Mouse (Mus musculus) CH12.LX (cell line): Measurements from ENCODE around the gene Lmx1a. TPM values are rescaled to one million over a fixed set of nuclear protein-coding genes. Genes with fewer than 3 reads are reported as not detected.

ENCODE experiments used
- DNase-seq: peaks from one replicate; pipeline ENCODE4 v3.0.0-alpha.2; 2013; ENCODE audit errors: extremely low read depth
- H3K27ac ChIP-seq: 2 replicates; pipeline ENCODE4 v1.5.1; 2012; ENCODE audit warnings: low read depth, mild to moderate bottlenecking, control low read depth, moderate library complexity; ENCODE audit not compliant: insufficient read depth
- H3K27me3 ChIP-seq: replicated peaks from 2 replicates; pipeline ENCODE3; 2012; ENCODE audit warnings: inconsistent platforms
- H3K36me3 ChIP-seq, 2 experiments: replicated peaks in 1 of 2; 2 replicates each; pipeline versions ENCODE3 to v1.6.1; 2012; ENCODE audit warnings: inconsistent platforms in 1 of 2, low read length in 1 of 2, mild to moderate bottlenecking in 1 of 2, mixed read lengths in 1 of 2, moderate library complexity in 1 of 2; ENCODE audit not compliant: control insufficient read depth in 1 of 2, insufficient read depth in 1 of 2
- H3K4me1 ChIP-seq, 2 experiments: 2 replicates each; pipeline ENCODE4 v1.6.1; 2012; ENCODE audit warnings: inconsistent platforms in 1 of 2, moderate library complexity in 1 of 2; ENCODE audit not compliant: insufficient read depth in 2 of 2, control insufficient read depth in 1 of 2
- H3K4me2 ChIP-seq: 2 replicates; pipeline ENCODE4 v1.6.1; 2012; ENCODE audit warnings: low read depth, mild to moderate bottlenecking, control low read depth; ENCODE audit not compliant: poor library complexity, insufficient read depth, severe bottlenecking
- H3K4me3 ChIP-seq, 3 experiments: fragments of 150-350 bp in 1 of 3; sonication (generic) in 1 of 3; replicated peaks in 1 of 3; 2 replicates each; pipeline versions ENCODE3 to v1.5.1; 2011 to 2012; ENCODE audit warnings: low read depth in 2 of 3, low read length in 2 of 3, mild to moderate bottlenecking in 2 of 3, moderate library complexity in 2 of 3, control low read depth in 1 of 3, improper control_type of control experiment in 1 of 3, inconsistent platforms in 1 of 3, mixed read lengths in 1 of 3; ENCODE audit not compliant: poor library complexity in 1 of 3
- H3K79me2 ChIP-seq: replicated peaks from 2 replicates; pipeline ENCODE4 v1.6.1; 2012; ENCODE audit warnings: mild to moderate bottlenecking, moderate library complexity; ENCODE audit not compliant: control insufficient read depth, poor library complexity, insufficient read depth, severe bottlenecking; ENCODE audit errors: extremely low read depth
- H3K9ac ChIP-seq: 2 replicates; pipeline ENCODE4 v1.6.1; 2012; ENCODE audit warnings: low read depth, mild to moderate bottlenecking, control low read depth, moderate library complexity; ENCODE audit not compliant: insufficient read depth
- H3K9me3 ChIP-seq: replicated peaks from 2 replicates; pipeline ENCODE3; 2012; ENCODE audit warnings: low read length, inconsistent platforms, mixed read lengths
- CHD1 ChIP-seq: IDR thresholded peaks from 2 replicates; pipeline ENCODE4 v1.6.1; 2012; ENCODE audit warnings: low read depth, low read length, improper control_type of control experiment, inconsistent platforms
- CHD2 ChIP-seq: IDR thresholded peaks from 2 replicates; pipeline ENCODE4 v1.6.1; 2011; ENCODE audit warnings: low read length, improper control_type of control experiment
- CTCF ChIP-seq, 2 experiments: IDR thresholded peaks in 1 of 2; conservative IDR thresholded peaks in 1 of 2; 2 replicates each; pipeline ENCODE4 v1.5.1; 2011 to 2012; ENCODE audit warnings: low read depth in 2 of 2, low read length in 2 of 2, improper control_type of control experiment in 1 of 2, inconsistent platforms in 1 of 2, mild to moderate bottlenecking in 1 of 2, moderate library complexity in 1 of 2
- E2F4 ChIP-seq: IDR thresholded peaks from 2 replicates; pipeline ENCODE4 v1.6.1; 2011; ENCODE audit warnings: low read depth, low read length, improper control_type of control experiment; ENCODE audit not compliant: insufficient replicate concordance
- EP300 ChIP-seq: IDR thresholded peaks from 2 replicates; pipeline ENCODE4 v1.6.1; 2011; ENCODE audit warnings: low read length, improper control_type of control experiment
- ETS1 ChIP-seq: conservative IDR thresholded peaks from 2 replicates; pipeline ENCODE4 v1.6.1; 2012; ENCODE audit warnings: low read depth, mild to moderate bottlenecking, inconsistent platforms, low read length, improper control_type of control experiment, moderate library complexity
- IRF4 ChIP-seq: IDR thresholded peaks from 2 replicates; pipeline ENCODE4 v1.6.1; 2014; ENCODE audit warnings: low read depth, mild to moderate bottlenecking, inconsistent platforms, low read length, improper control_type of control experiment
- JUND ChIP-seq: conservative IDR thresholded peaks from 2 replicates; pipeline ENCODE4 v1.6.1; 2011; ENCODE audit warnings: low read depth, low read length, improper control_type of control experiment
- KAT2A ChIP-seq: IDR thresholded peaks from 2 replicates; pipeline ENCODE4 v1.6.1; 2012; ENCODE audit warnings: low read length, improper control_type of control experiment, inconsistent platforms; ENCODE audit not compliant: insufficient replicate concordance
- MAZ ChIP-seq: IDR thresholded peaks from 2 replicates; pipeline ENCODE4 v1.6.1; 2012; ENCODE audit warnings: low read depth, mild to moderate bottlenecking, inconsistent platforms, low read length, improper control_type of control experiment, moderate library complexity
- MEF2A ChIP-seq: IDR thresholded peaks from 2 replicates; pipeline ENCODE4 v1.6.1; 2014; ENCODE audit warnings: low read depth, mild to moderate bottlenecking, inconsistent platforms, low read length, improper control_type of control experiment, borderline replicate concordance
- NELFE ChIP-seq: IDR thresholded peaks from 2 replicates; pipeline ENCODE4 v1.6.1; 2011; ENCODE audit warnings: low read depth, low read length, improper control_type of control experiment
- NRF1 ChIP-seq: IDR thresholded peaks from 2 replicates; pipeline ENCODE4 v1.6.1; 2014; ENCODE audit warnings: low read depth, mild to moderate bottlenecking, inconsistent platforms, low read length, improper control_type of control experiment, moderate library complexity
- POLR2AphosphoS2 ChIP-seq: IDR thresholded peaks from 2 replicates; pipeline ENCODE4 v1.6.1; 2011; ENCODE audit warnings: low read depth, low read length, improper control_type of control experiment
- RAD21 ChIP-seq: IDR thresholded peaks from 2 replicates; pipeline ENCODE4 v1.6.1; 2011; ENCODE audit warnings: low read depth, mild to moderate bottlenecking, low read length, improper control_type of control experiment, moderate library complexity
- UBTF ChIP-seq: IDR thresholded peaks from 2 replicates; pipeline ENCODE4 v1.6.1; 2012; ENCODE audit warnings: low read depth, mild to moderate bottlenecking, inconsistent platforms, low read length, improper control_type of control experiment, moderate library complexity
- USF2 ChIP-seq: conservative IDR thresholded peaks from 2 replicates; pipeline ENCODE4 v1.6.1; 2011; ENCODE audit warnings: low read depth, low read length, improper control_type of control experiment
- ZMIZ1 ChIP-seq: IDR thresholded peaks from 2 replicates; pipeline ENCODE4 v1.6.1; 2012; ENCODE audit warnings: low read depth, mild to moderate bottlenecking, inconsistent platforms, low read length, improper control_type of control experiment
- ZNF384 ChIP-seq: IDR thresholded peaks from 2 replicates; pipeline ENCODE4 v1.6.1; 2012; ENCODE audit warnings: low read depth, low read length, improper control_type of control experiment, inconsistent platforms
- dilution Hi-C: fragments of 300-500 bp; cut with MboI; formaldehyde crosslinking; loops from 2 replicates; pipeline ENCODE4 v1.14.3; 2020; ENCODE audit warnings: low sequenced_read_pairs; ENCODE audit not compliant: extremely low pct_unique_long_range_greater_than_20kb, extremely low pct_ligation_motif_present
- in situ Hi-C: fragments of 300-500 bp; cut with MboI; formaldehyde crosslinking; loops from 3 replicates; pipeline ENCODE4 v1.14.3; 2019; ENCODE audit warnings: low sequenced_read_pairs, low pct_ligation_motif_present, low pct_unique_long_range_greater_than_20kb, mixed read lengths
- polyA plus RNA-seq: library from polyadenylated mRNA; unstranded; fragments of >175 nt; gene quantifications from 2 replicates; pipeline ENCODE4 v1.2.1, GENCODE M21; 2012; ENCODE audit warnings: low read depth; ENCODE audit not compliant: insufficient read length
- total RNA-seq, 2 experiments: library from RNA; depleted of rRNA; stranded (reverse); fragments of 300-350 nt in 1 of 2; fragments of >200 nt in 1 of 2; gene quantifications; 2 replicates each; pipeline ENCODE4 v1.2.3; 2012 to 2014

Gene Lmx1a
- total and polyA plus RNA-seq, 3 experiments = not detected

- no peaks in the 10 kb centered on the region for H3K4me1 ChIP-seq
- no peaks in the 10 kb centered on the region for H3K36me3 ChIP-seq
- dilution Hi-C loops (no loop called here), in situ Hi-C loops (no loop called here)
- DNase-seq = no peak
- no peaks in the 10 kb centered on the region for H3K79me2 ChIP-seq
- no peaks in the 10 kb centered on the region for H3K27me3 ChIP-seq
- no peak overlapping the region for H3K9ac ChIP-seq
- TF ChIP-seq EP300 (no peak), POLR2AphosphoS2 (no peak), MEF2A (no peak), CHD2 (no peak), UBTF (no peak), MAZ (no peak), JUND (no peak)
- H3K4me3 ChIP-seq = no peak overlapping the region
- no peak overlapping the region for H3K4me2 ChIP-seq
- H3K9me3 ChIP-seq = peaks cover 94% of the 10 kb centered on the region
- no peak overlapping the region for H3K27ac ChIP-seq
These were observed 65.8 kb downstream of the Lmx1a start for GRCm38 (mm10) chr1:167754636-167755522.

GRCm38 (mm10) chr1:167758208-167758607, 69.2 kb downstream of the Lmx1a start:
- dilution Hi-C loops = no loop called here
- Histone ChIP-seq H3K27me3 (no peaks in the 10 kb centered on the region), H3K4me1 (no peaks in the 10 kb centered on the region), H3K4me2 (no peak overlapping the region), H3K9ac (no peak overlapping the region), H3K4me3 (no peak overlapping the region), H3K36me3 (no peaks in the 10 kb centered on the region), H3K27ac (no peak overlapping the region), H3K79me2 (no peaks in the 10 kb centered on the region), H3K9me3 (peaks cover 97% of the 10 kb centered on the region)
- no peak for DNase-seq
- in situ Hi-C loops = no loop called here
- TF ChIP-seq RAD21 (no peak), IRF4 (no peak), ZMIZ1 (no peak), JUND (no peak), E2F4 (no peak), ETS1 (no peak), NELFE (no peak), KAT2A (no peak), CHD1 (no peak), USF2 (no peak), ZNF384 (no peak), NRF1 (no peak), CTCF (conservative IDR thresholded peaks at IDR 0.05 in 1 of 2, IDR thresholded peaks at IDR 0.05 in 1 of 2; ENCODE audit: low read depth in 2 of 2, low read length in 2 of 2) (no peak)
